Mouse (Mus musculus): ENCODE measurements at regions not wholly inside any gene's neighbourhood (a gene's known extent, or its start where the extent isn't known, plus 50 kb on each side); places are given as distances from the start of the nearest gene placed in this dataset.

DNA sequence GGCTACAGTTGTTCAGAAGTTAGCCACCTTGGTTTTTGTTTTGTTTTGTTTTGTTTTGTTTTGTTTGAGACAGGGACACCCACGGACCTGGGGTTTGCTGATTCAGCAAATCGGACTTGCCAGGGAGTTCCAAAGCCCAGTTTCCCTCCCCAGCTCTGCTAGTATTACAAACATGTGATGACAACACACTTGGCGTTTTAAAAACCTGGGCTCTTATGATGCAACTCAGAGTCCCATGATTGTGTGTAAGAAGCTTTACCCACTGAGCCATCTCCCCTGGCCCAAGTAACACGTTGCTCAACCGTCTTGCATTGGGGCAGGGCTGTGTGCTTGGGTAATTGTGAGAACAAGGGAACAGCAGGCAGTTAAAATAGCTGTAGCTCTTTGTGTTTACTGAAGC lies 162.2 kb downstream of the Gm5426 start:
- intact Hi-C loops (cut with DNase I; ENCODE audit: low total_unique reads) = no loop called here
- no peak for DNase-seq

DNA sequence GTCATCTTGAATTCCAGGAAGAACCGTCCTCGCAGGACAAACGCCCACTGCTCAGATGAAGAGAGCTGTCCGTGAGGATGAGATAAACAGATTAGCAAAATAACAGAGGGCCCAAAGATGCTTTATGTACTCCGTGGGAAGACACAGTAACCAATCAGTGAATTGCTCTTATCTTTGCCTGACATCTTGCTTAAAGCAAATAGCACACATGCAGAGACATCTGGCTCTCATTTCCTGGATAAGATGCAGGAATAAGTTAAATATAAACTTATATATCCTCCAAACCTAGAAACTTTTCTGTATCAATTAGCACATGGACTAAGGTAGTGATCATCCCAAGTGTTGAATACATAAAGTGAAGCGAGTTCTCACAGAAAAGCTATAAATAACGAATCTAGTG lies 169.3 kb downstream of the Gm5426 start:
- no peak for DNase-seq
- intact Hi-C loops (cut with DNase I; ENCODE audit: low total_unique reads) = no loop called here

DNA sequence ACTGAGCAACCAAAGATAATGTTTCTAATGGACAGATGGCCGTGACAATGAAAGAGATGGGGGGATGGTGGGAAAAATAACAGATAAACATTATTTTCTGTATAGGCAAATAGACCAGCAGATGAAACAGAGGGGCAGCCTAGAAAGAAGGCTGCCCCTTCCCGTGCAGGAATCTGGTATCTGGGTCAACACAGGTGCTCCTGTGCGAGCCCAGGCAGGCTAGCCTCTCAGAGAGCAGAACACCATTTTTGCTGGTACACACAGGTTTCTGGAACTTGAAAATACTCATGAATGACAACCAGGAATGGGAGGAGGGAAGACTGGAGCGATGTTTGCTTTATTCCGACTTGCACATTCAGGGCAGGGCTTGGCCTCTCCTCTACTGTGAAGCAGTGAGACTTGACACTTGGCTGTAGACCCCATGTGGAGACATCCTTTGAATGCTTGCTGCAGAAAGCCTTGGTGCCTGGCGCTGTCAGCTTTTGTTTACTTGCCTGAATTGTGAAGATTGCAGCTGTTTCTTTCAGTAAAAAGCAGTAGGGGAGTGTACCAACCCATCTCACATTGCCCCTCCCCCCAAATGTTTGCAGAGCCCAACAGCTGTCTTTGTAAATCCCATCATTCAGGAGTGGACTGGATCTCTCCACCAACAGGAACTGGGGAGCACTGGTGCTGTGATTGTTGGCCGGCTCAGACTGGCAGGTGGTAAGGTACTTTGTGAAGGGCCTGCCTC lies 172.5 kb downstream of the Gm5426 start:
- intact Hi-C loops (cut with DNase I; ENCODE audit: low total_unique reads) = no loop called here

DNA sequence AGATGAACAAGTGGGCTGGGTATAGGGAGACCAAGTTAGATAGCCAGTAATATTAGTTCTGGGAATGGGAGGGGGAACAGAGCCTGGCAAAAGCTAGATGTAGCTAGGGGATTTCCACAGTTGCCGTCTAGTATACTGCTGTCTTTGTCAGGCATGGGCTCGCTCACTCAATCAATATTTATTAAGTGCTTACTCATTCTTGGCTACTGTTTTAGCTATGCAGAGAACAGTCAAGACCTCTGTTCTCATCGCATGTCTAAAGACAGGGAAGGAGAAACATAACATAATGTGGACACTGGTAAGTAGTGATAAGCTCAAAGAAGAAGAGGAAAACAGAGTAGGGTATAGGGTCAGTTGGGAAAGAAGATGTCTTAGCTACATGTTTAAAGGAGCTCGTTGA lies 173.4 kb downstream of the Gm5426 start:
- no peak for DNase-seq
- intact Hi-C loops (cut with DNase I; ENCODE audit: low total_unique reads) = no loop called here

More for the DNA sequence above, 172.5 kb downstream of the Gm5426 start:
- DNase-seq = peak; percentile 65

DNA sequence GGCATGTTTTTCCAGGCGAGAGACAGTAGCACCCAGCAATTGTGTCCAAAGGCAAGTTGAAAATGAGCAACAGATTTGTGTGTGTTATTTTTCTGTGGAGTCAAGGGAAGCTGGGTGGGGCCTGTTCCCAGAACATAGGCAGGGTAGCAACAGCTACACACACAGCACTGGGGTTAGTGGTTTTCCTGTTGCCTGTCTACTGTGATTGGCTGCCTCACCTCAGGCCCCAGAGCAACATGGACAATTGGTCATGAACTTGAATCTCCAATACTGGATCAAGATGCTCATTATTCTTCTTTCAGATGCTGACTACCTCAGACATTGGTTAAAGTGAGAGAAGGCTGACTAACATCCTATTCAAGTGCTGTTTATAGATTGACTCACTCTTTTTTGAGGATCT lies 188.9 kb downstream of the Gm5426 start:
- DNase-seq = no peak
- intact Hi-C loops (cut with DNase I; ENCODE audit: low total_unique reads) = no loop called here

DNA sequence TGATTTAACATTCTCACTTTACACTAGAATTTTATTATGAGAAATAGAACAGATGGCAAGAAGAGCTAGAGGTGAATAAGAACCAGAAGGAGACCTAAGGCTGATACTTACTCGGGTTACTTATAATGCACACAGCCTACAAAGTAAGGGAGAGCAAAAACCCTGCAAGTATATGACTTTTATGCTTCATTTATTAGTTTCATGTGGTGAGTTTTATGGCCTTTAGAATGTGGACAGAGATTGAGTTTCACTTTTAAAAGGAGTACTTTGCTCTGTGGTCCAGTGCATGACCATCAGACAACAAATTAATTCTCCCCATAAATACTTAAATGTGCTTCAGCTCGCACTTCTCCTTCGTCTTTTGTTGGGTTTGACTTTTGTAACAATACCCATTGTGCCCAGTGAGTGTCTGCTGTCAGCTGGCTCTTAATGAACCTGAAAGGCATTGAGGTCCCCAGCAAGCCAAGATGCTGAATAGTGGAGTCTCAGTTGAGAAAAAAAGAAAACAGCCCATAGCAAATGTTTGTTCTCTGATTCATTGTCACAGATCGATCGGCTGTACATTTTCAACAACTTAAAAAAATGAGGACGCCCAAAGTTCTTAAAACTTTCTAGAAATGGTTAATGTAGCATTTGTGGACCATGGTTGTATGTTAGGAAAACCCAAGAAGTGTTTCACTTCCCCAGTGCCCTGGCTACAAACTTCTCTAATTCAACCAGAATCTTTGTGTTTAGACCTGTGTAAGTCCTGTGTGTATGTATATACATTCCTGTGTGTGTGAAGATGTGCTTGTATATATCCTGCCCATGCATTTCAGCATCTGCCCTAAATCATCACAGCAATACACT lies 194.5 kb downstream of the Gm5426 start:
- no peak for DNase-seq
- intact Hi-C loops (cut with DNase I; ENCODE audit: low total_unique reads) = no loop called here

DNA sequence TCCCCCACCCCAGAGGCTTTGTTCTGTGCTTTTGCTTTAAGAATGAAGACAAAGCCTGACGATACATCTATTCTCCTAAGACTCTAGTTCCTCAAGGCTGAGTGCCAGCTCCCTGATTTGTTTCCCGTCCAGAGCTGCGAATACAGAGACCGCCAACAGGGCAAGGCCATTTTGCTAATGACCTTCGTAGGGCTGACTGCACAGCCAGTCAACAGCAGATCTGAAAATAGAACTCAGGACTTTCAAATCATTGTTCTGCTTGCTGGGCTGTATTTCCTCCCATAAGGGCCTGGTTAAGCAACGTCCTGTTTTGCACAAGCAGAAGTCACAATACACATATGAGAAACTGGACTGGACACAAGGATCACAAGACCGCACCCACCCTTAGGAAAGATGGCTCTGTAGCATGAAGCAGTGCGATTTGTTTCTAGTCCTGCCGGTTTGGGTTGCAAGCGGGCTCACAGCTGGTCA lies 196.4 kb downstream of the Gm5426 start:
- peak; percentile 59 for DNase-seq
- intact Hi-C loops (cut with DNase I; ENCODE audit: low total_unique reads) = no loop called here

DNA sequence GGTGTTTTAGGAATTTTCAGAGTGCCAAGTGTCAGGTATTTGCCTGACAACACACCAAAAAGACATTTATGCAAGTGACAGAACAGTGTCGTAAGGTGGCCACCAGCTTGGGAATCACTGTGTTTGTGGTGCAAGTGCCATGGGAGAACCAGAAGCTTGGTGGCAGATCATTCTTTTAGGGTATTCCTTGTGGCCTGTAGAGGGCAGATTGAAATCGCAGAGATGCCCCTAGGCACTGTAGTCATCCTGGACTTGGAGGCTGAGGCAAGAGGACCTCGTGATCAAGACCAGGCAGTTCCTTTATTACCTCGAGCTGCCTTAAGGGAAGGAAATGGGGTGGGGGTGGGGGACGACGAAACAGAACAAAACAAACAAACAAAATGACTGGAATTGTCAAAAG lies 196.8 kb downstream of the Gm5426 start:
- intact Hi-C loops (cut with DNase I; ENCODE audit: low total_unique reads) = no loop called here
- no peak for DNase-seq

DNA sequence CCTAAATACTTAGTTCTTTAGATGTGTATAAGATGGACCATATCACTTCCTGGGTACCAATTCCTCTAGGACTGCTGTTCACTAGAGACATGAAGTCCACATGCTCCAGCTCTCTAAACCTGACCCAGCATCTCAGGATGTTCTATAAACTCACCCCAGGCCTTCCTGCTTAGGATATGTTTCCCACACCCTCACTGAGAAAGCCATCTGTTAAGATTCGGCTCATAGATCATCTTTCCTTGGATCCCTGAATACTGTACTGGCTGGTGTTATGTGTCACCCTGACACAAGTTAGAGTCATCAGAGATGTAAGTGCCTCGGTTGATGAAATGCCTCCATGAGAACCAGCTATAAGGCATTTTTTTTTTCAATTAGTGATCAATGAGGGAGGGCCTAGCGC lies 199.9 kb downstream of the Gm5426 start:
- no peak for DNase-seq
- intact Hi-C loops (cut with DNase I; ENCODE audit: low total_unique reads) = no loop called here

DNA sequence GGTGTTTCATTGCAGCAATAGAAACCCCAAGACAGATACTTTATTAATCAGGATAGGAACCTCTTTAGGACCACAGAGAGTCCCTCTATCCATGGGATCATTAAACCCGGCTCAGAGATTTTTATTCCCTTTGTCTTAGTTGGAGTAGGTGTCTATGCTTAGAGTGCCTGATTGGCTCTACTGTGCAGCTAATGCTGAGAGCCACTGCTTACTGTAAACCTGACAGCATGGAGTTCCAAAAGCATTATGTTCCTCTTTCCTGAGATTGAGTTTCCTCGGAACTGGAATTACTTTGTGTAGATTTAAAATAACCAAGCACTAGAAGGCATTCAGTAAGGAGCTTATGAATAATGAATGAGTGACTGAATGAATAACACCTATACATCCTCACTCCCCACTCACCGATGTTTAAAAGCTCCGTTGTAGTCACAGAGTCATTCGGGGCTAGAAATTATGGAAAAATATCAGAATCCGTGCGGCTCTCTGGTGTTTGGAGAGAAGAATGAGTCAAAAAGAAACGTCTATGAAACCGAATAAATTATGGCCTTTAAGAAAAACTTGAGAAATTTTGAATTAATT lies 200.8 kb downstream of the Gm5426 start:
- intact Hi-C loops (cut with DNase I; ENCODE audit: low total_unique reads) = no loop called here
- no peak for DNase-seq

DNA sequence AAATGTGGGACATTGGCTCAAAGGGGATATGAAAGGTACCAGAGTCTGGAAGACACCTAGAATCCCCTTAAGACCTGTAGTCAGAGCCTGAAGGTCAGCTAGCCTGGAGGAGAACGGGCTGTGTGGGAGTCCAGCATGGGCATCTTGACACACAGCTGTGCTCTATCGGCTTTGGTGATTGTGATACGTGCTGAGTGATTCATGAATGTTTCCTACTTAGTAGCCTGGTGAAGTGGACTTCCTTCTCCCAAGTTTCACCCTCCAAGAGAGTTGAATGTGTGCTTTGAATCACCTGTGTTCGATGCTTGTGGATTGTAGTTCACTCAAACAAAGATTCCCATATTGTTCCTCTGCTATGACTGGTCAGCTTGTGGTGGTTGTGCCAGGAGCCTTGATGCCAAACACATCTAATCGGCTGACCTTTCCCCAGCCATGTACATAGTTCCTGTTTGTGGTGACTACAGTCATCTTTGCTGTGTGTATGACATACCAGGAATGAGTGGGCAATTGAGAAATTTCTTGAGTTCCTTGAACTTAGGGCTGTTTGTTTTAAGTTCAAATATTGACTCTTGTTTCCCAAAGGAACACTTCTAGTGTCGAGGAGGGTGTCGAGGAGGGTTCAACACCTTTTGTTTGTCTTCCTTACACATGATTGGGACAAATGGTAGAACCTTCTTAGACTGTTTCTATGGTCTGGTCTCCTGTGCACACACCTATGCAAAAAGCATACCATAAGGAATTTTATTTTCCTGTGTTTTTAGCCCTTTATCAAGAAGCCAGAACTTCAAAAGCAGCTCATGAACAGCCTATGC lies 201.6 kb downstream of the Gm5426 start:
- DNase-seq = no peak
- intact Hi-C loops (cut with DNase I; ENCODE audit: low total_unique reads) = no loop called here

DNA sequence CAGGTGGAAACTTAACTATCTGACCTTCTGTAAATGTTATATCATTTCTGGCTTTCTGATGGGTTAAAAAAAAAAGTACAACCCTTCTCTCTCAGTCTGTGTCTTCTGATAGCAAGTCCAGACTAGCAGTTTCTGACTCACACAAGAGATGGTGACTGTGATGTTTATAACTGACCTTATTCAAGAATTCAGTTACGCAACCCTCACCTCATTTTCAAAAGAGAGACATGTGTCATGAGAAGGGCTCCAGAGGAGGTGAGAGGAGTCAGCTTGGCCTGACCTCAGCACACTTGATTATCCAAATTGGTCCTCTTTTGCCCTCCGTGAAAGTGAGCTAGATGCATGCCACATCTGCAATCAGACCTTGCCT lies 202.2 kb downstream of the Gm5426 start:
- intact Hi-C loops (cut with DNase I; ENCODE audit: low total_unique reads) = no loop called here
- DNase-seq = no peak

DNA sequence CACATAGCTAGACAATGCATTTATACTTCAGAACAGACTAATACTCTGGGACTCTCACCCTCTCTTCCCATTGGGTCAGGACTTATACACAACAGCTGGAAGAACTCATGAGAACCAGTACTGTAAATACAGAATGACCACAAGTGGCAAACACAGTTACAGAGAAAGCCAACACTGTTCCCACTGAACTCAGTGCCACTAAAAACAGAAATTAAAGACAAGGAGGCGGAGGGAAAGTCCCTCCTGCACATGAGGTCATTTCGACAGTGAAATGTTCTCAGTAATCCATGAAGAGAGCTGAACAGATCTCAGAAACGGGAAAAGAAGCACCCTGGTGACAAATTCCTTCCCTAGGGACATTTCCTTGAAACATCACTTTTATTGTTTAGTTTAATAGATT lies 206.1 kb downstream of the Gm5426 start:
- no peak for DNase-seq
- intact Hi-C loops (cut with DNase I; ENCODE audit: low total_unique reads) = no loop called here

DNA sequence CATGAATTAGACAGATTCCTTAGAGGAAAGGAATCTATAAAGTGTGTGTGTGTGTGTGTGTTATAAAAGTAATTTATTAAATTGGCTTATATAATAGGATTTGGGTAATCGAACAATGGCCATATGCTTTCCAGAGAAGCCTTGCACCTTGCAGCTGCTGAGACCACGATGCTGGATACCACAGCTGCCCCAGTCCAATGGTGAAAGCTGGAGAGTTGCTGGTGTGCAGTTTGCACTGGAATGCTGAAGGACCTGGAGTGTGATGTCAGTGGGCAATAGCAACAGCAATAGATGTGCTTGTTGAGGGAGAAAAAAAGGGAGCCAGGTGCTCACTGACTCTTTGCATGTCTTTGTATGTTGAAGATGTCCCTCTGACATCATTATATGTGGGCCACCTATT lies 207.3 kb downstream of the Gm5426 start:
- DNase-seq = no peak
- intact Hi-C loops (cut with DNase I; ENCODE audit: low total_unique reads) = no loop called here

DNA sequence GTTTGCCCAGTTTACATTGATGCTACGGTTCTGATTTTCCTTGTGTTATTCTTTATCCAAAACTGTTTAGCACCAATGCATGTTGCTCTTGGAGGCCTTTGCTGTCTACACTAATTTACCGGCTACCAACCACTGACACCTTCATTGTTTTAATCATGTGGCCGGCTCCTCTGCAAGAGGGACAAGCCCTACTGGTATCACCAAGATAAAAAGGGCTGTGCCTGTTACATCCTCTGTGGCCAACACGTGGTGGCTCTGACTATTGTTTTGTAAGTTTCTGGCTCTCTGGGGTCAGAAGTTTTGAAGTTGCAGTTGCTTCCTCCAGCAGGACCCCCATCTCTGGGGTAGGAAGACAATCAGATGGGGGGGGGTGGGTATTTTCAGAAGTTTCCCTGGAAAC lies 214.3 kb downstream of the Gm5426 start:
- intact Hi-C loops (cut with DNase I; ENCODE audit: low total_unique reads) = no loop called here
- DNase-seq = no peak

DNA sequence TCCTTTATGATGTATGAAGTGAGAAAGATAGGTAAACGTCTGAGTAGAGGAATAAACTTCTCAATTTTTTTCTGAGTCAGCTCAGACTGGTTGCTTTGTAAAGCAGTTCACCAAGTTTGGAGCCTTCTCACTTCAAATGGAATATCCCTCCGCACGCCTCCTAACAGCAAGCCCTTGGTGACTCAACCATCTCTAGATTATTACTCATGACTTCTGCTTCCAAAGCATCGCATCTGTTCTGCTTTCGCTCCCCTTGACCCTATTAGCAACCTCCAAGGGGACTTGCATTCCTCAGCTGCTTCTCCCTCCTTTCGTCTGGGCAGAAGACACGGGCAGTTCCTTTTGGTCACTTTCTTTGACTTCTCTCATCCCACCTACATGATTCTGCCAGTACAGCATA lies 214.9 kb downstream of the Gm5426 start:
- intact Hi-C loops (cut with DNase I; ENCODE audit: low total_unique reads) = no loop called here
- no peak for DNase-seq

DNA sequence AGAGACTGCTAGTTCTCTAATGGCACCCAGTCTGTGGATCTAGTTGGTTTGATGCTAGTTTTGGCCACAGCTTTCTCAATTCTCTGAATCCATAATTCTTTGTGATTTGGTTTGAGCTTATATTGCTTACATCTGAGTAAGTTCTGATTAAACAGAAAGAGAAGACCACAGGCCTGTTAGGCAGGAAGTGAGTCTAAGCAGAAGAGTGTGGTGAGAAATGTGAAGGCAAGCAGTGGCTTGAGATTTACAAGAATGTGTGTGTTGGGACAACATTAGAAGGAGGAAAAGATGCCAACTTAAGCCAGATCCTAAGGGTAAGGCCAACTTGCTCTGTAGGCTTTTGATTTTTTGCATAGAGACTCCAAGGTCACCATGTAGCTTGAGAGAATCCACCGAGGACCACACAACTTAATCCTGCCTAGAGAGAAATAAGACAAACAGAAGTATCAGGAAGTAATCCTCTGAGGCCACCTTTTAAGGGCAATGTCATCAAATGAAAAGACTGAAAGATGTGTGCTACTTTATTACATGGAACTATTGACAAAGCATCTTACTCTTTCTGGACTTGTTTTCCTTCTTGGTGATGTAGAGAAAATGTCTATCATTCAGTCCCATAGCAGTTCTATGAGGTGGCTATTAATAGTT lies 220.7 kb downstream of the Gm5426 start:
- no peak for DNase-seq
- intact Hi-C loops (cut with DNase I; ENCODE audit: low total_unique reads) = no loop called here

DNA sequence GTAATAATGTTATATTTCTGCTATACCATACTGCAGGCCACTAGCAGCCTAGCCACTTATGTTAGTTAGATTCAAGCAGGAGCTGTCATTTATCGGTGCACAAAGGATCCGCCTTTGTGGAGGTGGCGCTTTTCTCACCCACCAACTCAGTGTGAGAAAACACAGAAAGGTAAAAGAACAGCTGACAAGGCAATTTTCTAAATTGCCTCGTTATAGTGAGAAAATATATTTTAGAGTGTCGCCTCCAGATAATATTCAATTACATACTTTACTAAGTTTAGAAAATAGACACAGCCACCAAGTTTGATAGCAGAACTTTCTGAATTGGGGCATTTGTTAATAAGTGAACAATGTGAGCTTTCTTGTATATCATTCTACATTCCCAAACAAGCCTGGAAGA lies 221.2 kb downstream of the Gm5426 start:
- no peak for DNase-seq

DNA sequence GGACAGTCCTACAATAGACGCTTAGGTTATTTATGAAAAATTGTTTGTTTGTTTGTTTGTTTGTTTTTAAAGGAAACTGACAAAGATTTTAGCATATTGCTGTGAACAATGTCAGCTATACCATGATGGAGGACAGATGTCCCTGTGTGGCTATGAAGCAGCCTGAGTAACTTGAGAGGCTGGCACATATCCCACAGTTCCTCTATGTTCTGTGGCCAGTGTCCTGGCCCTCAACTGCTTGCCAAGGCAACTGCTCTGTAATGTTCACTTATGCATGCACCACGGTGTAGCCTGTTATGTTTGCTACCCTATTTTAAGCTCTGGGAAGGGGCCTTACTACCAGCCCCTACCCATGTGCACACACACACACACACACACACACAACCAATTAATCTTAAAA lies 222.6 kb downstream of the Gm5426 start:
- DNase-seq = no peak
- intact Hi-C loops (cut with DNase I; ENCODE audit: low total_unique reads) = no loop called here

More for the DNA sequence above, 221.2 kb downstream of the Gm5426 start:
- intact Hi-C loops (cut with DNase I; ENCODE audit: low total_unique reads) = no loop called here
